Mouse (Mus musculus) cerebellum, postnatal 4 days (tissue): ENCODE measurements at regions not wholly inside any gene's neighbourhood (a gene's known extent, or its start where the extent isn't known, plus 50 kb on each side); places are given as distances from the start of the nearest gene placed in this dataset.
A peak's percentile ranks its signal among the peaks of the same experiment; 100 is the strongest.

ENCODE experiments used
- DNase-seq, 2 experiments: peaks; one replicate each; pipeline ENCODE4 v3.0.0; 2022; ENCODE audit warnings: low spot score in 2 of 2, mixed read lengths in 1 of 2

GRCm38 (mm10) chr16:29950136-29950535 is 114.0 kb upstream of the Hes1 start:
- DNase-seq, result no peak

DNA sequence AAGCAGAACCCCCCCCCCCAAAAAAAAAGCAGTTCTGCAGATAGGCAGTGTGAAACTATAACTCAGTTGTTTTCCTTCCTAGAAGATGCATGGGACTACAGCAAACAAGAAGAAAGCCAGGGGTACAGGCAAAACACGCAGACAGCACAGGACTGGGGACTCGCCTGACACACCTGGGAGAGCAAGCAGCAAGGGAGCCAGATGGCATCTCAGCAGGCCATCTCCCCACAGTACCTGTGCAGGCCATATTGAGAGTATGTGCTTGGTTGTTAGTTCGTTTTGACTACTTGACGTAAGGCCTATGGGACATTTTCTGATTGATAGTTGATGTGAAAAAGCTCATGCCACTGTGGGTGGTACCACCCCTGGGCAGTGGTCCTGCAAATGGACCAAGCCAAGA is 113.4 kb upstream of the Hes1 start:
- DNase-seq, result no peak

GRCm38 (mm10) chr16:29954700-29955099 is 109.5 kb upstream of the Hes1 start:
- DNase-seq, result no peak

DNA sequence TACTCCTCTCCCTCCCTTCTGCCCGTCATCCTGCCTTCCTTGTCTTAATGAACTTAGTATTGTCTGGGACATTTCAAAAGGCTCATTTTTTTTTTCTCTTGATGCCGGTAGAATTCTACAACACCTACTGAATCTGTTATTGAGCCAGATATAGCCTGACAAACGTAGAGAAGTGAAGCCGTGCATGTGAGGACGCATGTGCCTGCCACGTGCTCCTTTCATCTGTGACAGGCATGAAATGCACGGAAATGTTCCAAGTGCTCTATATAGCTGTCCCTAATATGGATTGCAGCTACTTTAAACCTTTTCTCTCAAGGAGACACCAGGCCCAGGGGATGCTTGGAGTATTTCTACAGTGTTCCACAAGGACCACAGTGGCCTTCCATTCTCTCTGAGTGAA is 107.3 kb upstream of the Hes1 start:
- DNase-seq, result no peak

GRCm38 (mm10) chr16:29959939-29960637 is 104.1 kb upstream of the Hes1 start:
- no peak for DNase-seq

DNA sequence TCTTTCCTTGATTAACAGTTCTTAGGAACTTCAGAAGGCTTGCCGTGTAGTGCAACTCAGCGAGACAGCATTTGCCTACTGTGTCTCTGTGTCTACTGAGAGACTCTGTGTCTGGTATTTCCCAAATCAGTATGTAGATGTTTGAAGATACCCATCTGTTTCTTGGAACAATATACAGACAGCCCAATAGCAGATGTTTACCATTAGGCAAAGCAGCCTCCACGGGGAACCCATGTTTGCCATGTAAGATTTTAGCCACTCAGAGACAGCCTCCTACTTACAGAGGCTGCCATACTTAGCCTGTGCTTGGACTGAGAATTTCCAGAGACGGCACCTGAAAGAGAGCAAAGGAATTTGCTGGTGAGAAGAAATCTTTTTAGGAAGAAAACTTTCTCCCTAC is 100.9 kb upstream of the Hes1 start:
- DNase-seq, result no peak

DNA sequence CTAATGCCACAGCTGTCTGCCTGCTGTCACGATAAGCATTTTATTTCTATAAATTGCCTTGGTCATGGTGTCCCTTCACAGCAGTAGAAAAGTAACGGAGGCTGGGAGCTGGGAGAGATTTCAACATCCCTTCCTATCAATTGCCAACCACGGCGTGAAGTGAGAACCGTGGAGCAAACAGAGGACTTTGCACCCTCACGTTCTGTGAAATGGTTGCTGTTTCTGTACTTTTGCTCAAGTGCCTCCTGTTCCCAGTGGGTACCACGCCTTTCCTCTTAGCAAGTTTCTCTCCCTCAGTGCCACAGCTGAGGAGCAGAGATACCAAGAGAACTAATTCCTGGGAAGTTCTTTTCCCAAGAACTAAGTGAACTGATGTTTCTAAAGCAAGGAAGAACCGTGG is 99.6 kb upstream of the Hes1 start:
- DNase-seq, result no peak

GRCm38 (mm10) chr16:29968743-29969142 is 95.4 kb upstream of the Hes1 start:
- DNase-seq, result no peak

GRCm38 (mm10) chr16:29972741-29973141 is 91.4 kb upstream of the Hes1 start:
- DNase-seq, result no peak

- peak in 1 of 2 experiments; percentile 20 for DNase-seq
Observed at GRCm38 (mm10) chr16:29973250-29973649, 90.9 kb upstream of the Hes1 start.

DNA sequence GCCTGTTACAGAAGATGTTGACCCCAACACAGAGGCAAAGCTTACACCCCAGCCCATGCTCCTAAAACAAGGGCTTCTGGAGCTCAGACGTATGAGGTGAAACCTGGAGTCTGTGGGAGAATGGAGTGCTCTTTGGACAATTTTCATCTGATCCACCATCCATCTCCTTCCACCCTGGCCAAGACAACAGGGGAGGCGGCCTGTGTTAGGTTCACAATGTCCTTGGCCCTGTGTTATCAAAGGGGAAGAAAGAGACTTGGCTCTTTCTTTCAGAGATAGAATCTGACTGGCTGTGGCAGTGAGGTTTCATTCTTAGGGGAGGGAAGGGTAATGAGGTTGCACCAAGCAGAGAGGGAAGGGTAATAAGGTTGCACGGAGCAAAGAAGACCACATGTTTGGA is 88.4 kb upstream of the Hes1 start:
- no peak for DNase-seq

GRCm38 (mm10) chr16:29977011-29977410 is 87.2 kb upstream of the Hes1 start:
- no peak for DNase-seq

DNA sequence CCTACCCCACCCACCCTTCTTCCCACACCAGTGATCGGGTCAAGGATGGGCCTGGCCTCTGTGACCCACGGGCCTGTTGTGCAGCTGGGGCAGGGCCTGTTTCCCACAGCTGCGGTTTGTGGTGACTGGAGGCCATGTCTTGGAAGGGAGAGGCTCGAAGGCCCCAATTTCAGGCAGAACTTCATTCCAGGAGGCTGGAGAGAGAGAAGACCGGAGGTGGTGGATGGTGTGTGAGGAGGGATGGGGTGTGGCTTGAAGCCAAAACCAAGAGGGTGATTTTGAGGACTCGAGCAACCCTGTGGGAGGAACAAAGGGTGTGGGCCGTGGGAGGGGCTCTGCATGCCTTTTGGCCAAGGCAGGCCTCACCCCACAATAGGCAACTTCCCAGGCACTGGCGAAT is 86.5 kb upstream of the Hes1 start:
- no peak for DNase-seq

- DNase-seq, result no peak
Observed at GRCm38 (mm10) chr16:29979066-29979465, 85.1 kb upstream of the Hes1 start.

DNA sequence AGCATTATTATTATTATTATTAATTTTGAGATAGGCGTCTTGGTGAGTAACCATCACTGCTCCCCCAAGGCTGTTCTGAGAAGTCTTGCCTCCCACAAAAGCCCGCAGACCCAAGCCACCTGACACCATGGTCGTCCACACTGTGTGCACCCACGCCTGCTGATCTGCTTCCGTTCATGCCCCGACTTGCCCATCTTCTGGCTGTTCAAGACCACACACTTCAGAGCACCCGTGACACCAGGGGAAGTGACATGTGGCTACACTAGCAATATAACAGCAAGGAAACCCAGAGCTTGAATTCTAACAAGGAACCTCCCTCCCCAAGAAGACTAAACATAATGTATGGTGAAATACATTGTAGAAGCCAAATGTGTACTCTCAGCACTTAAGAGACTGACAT is 82.6 kb upstream of the Hes1 start:
- no peak for DNase-seq

DNA sequence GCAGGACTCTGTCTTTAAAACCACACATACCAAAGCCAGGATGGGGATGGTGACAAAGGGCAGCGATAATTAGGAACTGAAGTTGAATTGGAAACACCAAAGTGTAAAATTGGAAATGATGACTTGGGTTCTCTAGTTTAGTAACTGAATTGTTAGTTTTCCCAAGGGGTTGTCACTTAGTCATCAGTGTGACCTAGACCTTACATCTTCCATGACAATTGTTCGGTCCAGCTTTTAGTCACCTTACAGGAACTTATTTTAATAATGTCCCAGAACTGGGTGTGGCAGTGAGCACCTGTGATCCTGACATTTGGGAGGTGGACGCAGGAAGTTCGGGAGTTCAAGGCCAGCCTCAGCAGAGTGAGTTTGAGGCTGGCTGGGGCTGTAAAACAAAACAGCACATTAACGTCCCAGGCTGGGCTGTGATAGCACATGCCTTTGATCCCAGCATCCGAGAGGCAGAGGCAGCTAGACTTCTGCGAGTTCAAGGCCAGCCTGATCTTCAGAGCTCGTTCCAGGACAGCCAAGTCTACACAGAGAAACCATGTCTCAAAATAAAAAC is 81.9 kb upstream of the Hes1 start:
- DNase-seq, result no peak

DNA sequence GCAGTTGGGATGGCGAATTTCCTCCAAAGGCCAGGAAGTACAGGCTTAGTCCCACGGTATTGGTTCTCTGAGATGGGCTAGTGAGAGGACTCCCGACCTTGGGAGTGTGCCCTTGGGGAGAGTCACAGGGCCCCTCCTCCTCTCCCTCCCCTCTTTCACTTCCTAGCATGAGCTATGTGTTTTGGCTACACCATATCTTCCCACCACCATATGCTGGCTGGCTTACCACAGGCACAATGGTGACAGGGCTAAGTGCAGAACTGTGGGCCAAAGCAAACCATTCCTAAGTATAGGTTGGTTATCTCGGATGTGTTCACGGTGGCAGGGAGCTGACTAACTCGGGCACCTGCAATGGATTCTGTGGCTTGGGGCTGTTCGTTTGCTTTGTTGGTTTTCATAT is 81.0 kb upstream of the Hes1 start:
- DNase-seq, result no peak

GRCm38 (mm10) chr16:29985126-29985931 is 78.9 kb upstream of the Hes1 start:
- no peak for DNase-seq

DNA sequence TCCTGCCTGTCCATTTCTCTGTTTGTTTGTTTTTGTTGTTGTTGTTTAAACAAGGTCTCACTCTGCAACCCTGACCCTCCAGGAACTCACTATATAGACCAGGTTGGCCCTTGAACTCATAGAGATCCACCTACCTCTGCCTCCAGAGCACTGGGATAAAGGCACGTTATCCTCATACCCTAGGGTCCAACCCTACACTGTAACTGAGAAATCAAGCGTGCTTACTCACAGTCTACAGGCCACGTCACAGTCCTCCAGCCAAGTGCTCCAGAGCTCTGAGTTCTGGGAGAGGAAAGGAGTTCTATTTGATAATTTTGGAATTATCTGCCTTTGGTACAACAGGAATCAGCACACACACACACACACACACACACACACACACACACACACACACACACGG is 76.6 kb upstream of the Hes1 start:
- no peak for DNase-seq

DNA sequence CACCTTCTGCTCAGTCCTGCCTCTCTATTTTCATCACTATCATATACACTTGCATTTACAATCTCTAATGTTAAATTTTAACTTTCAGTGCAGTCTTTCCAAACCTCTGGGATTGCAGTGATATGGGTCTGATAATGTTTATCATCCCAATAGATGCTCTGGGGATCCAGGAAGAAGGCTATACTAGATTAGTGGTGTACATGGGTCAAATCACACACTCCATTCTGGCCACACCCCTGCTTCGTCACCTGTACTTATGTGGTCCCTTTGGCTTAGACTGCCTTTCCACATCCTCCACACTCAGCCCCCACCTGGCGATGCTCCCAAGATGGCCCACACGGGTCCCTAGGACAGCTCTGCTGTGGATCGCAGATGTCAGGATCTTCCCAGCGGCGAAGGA is 76.2 kb upstream of the Hes1 start:
- DNase-seq, result no peak

DNA sequence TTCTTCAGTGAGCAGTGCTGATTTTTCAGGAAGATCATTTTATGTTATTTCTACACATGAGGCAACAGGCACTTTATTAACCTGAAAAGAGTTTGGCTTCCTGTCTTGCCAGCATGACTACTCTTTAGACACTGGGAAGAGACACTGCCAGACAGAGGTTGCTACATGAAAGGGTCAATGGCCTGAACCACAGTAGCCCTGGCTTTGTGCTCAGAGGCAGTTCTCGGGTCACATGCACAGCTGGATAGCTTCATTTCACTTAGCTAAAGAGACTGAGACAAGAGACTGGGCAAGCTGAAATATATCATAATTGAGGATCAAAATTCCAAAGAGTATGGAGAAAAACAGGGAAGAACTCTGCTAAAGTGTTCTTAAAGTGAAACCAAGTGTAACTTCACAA is 74.9 kb upstream of the Hes1 start:
- no peak for DNase-seq

DNA sequence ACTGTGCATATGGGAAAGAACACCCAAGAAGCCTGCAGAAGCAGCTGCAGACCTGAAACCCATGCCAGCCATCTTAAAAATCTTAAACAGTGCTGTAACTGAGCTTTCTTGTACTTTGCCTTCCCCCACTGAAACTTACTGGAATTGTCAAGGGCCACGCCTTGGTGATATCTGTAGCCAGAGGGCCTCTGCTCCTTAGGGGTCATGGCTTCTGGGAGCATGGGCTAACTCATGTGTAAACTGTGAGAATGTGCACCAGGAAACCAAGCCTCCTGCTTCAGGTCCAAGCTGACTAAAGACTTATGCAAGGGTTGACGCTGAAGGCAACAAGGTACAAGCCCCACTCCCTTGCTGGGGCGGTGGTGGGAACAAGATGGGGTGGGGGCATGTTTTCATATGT is 73.8 kb upstream of the Hes1 start:
- DNase-seq, result no peak
